Mouse (Mus musculus): Measurements from ENCODE around the gene D230025D16Rik. TPM values are rescaled to one million over a fixed set of nuclear protein-coding genes. Genes with fewer than 3 reads are reported as not detected.

The D230025D16Rik gene
- polyA plus RNA-seq, 1 experiment from 2014 or later = 27.0 TPM

- WGBS = 67% methylated on average over 19 of the region's 19 CpGs
- Histone ChIP-seq H3K27me3 (ENCODE audit: insufficient read depth, poor library complexity, severe bottlenecking) (peaks cover 36% of the 10 kb centered on the region), H3K27ac (no peak overlapping the region), H3K36me3 (peaks cover 2% of the 10 kb centered on the region), H3K9me3 (no peaks in the 10 kb centered on the region), H3K4me1 (replicated peaks) (peaks cover 44% of the 10 kb centered on the region), H3K4me3 (no peak overlapping the region)
- DNase-seq (ENCODE audit: low spot score) = no peak
Measured at GRCm38 (mm10) chr8:105293405-105293804, 68.5 kb downstream of the D230025D16Rik start.

DNA sequence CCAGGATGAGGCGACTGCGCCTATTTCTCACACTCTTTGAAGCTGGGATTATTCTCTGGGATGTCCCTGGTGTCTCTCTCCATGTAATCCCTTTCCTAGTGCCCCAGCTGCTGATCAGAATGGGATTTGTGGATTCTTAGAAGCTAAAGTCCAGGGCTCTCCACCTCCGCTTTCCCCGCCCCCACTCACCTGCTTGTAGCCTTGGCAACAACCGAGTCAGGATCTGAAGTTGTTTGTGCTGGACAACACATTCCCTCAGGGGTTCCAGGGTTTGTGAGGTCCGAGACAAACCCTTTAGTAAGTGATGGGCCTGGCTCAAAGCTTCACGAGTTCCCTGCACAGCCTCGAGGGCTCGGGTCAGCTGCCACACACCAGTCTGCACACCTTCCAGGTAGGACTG, 69.8 kb downstream of the D230025D16Rik start:
- DNase-seq (ENCODE audit: low spot score) = no peak
- Histone ChIP-seq H3K27ac (no peak overlapping the region), H3K36me3 (peaks cover 14% of the 10 kb centered on the region), H3K4me3 (no peak overlapping the region), H3K9me3 (no peaks in the 10 kb centered on the region), H3K4me1 (replicated peaks) (peaks cover 39% of the 10 kb centered on the region), H3K27me3 (ENCODE audit: insufficient read depth, poor library complexity, severe bottlenecking) (peaks cover 34% of the 10 kb centered on the region)
- 72% methylated on average over 9 of the region's 9 CpGs for WGBS

GRCm38 (mm10) chr8:105295256-105295655, 70.3 kb downstream of the D230025D16Rik start:
- no peaks in the 10 kb centered on the region for H3K9me3 ChIP-seq
- H3K27me3 ChIP-seq (ENCODE audit: insufficient read depth, poor library complexity, severe bottlenecking) = peaks cover 30% of the 10 kb centered on the region
- H3K4me1 ChIP-seq (replicated peaks) = peaks cover 37% of the 10 kb centered on the region
- no peak for DNase-seq (ENCODE audit: low spot score)
- H3K36me3 ChIP-seq = peaks cover 19% of the 10 kb centered on the region
- no peak overlapping the region for H3K27ac ChIP-seq
- H3K4me3 ChIP-seq = peak overlapping the region; percentile 20; the same call in 1 of the 2 replicates
- WGBS = 76% methylated on average over 11 of the region's 11 CpGs

DNA sequence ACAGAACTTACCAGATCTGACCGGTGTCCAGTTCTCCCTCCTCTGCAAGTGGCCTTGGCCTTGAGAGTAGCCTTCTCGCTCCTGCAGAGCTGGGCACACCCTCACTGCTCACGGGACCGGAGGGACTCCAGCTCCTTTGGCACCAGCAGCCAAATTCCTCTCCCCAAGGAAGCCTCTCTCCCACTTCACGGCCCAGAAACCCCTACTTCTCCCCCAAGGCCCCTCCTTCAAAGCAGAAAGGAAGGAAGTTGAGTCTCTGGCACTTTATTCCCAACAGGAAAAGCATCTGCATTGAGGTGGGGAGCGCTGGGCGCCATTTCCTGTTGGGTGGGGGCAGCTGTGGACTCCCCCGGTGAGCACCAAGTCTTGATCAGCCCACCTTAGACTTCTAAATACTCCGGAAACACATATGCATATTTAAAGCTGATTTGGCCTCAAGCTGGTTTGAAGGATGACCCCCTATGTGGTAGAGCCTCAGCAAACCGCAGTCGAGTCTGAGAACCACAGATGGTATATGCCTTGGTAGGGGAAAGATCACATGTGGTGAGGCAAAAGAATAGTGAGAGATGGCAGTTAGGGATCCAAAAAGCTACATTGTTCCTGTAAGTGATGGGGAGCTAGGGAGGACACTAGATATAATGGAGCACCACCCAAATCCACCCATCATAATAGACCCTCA, 71.1 kb downstream of the D230025D16Rik start, which contains the start of gene Exoc3l:
Gene Exoc3l, minus strand, starts transcription at position 207 of the 679 bp plus-strand sequence.
- Histone ChIP-seq H3K36me3 (peaks cover 27% of the 10 kb centered on the region), H3K4me1 (replicated peaks) (peaks cover 30% of the 10 kb centered on the region), H3K4me3 (peak within 1 kb of the TSS; percentile 82), H3K27me3 (ENCODE audit: insufficient read depth, poor library complexity, severe bottlenecking) (peaks cover 22% of the 10 kb centered on the region), H3K9me3 (no peaks in the 10 kb centered on the region), H3K27ac (peak within 1 kb of the TSS; percentile 90)
- WGBS = 68% methylated on average over 11 of the region's 11 CpGs
- no peak for DNase-seq (ENCODE audit: low spot score)

DNA sequence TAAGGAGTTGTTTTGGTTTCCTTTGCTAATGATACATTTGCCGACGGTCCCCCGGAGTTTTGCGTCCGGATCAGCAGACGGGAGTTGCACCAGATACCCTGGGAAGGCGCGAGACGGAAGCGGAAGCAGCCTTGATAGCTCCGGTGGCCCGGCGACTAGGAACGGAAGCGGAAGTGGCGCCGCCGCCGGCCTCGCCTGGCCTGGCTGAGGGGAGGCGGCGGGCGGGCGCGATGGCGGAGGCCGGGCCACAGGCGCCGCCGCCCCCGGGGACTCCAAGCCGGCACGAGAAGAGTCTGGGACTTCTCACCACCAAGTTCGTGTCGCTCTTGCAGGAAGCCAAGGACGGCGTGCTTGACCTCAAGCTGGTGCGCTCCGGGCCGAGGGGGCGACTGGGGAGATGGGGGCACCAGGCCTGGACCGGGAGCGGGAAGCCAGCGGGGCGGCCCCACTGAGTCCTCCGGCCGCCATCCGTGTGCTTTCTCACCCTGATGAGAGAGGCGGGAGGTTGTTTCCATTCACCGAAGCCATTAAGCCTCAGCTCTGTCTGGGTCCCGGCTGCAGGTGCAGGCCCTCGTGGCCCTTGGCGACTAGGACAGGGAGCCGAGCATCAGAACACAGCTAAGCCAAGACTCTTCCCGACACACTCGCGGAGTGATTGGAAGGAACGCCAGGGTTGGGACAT, 72.7 kb downstream of the D230025D16Rik start, which contains the start of gene E2f4:
Gene E2f4, plus strand, starts transcription at position 153 of the 682 bp plus-strand sequence.
- Histone ChIP-seq H3K27me3 (ENCODE audit: insufficient read depth, poor library complexity, severe bottlenecking) (peaks cover 17% of the 10 kb centered on the region), H3K36me3 (peaks cover 43% of the 10 kb centered on the region), H3K4me1 (replicated peaks) (peaks cover 29% of the 10 kb centered on the region), H3K4me3 (peak within 1 kb of the TSS; percentile 82), H3K9me3 (no peaks in the 10 kb centered on the region), H3K27ac (peak within 1 kb of the TSS; percentile 90)
- DNase-seq (ENCODE audit: low spot score) = peak; percentile 94
- WGBS = under 1% methylated on average over 58 of the region's 58 CpGs

- peaks cover 27% of the 10 kb centered on the region for H3K4me1 ChIP-seq (replicated peaks)
- H3K27me3 ChIP-seq (ENCODE audit: insufficient read depth, poor library complexity, severe bottlenecking) = peaks cover 8% of the 10 kb centered on the region
- no peaks in the 10 kb centered on the region for H3K9me3 ChIP-seq
- peak overlapping the region; percentile 90 for H3K27ac ChIP-seq
- H3K4me3 ChIP-seq = peak overlapping the region; percentile 82
- DNase-seq (ENCODE audit: low spot score) = no peak
- WGBS = 66% methylated on average over 18 of the region's 18 CpGs
- peaks cover 52% of the 10 kb centered on the region for H3K36me3 ChIP-seq
Measured at GRCm38 (mm10) chr8:105298351-105299252, 73.7 kb downstream of the D230025D16Rik start.

- peaks cover 66% of the 10 kb centered on the region for H3K36me3 ChIP-seq
- 0 out of 2 replicates have a peak, but pooled peaks cover 6% of the 10 kb centered on the region for H3K27me3 ChIP-seq (ENCODE audit: insufficient read depth, poor library complexity, severe bottlenecking)
- H3K9me3 ChIP-seq = no peaks in the 10 kb centered on the region
- no peak for DNase-seq (ENCODE audit: low spot score)
- WGBS = 97% methylated on average over 8 of the region's 8 CpGs
- peaks cover 32% of the 10 kb centered on the region for H3K4me1 ChIP-seq (replicated peaks)
- H3K27ac ChIP-seq = no peak overlapping the region
- H3K4me3 ChIP-seq = no peak overlapping the region
Measured at GRCm38 (mm10) chr8:105299962-105300361, 75.0 kb downstream of the D230025D16Rik start.

Other genes with a start within 250 kb of the D230025D16Rik start
- gene Ces2h, start 224.3 kb upstream of the D230025D16Rik start, polyA plus RNA-seq (2016; fragmentation: Nextera tagmentation; extraction: Ambion mirVana) = not detected in 2 replicates
- not detected in 2 replicates for gene Ces3a, start 176.5 kb upstream of the D230025D16Rik start, polyA plus RNA-seq (2016; fragmentation: Nextera tagmentation; extraction: Ambion mirVana)
- not detected in 2 replicates for gene Ces3b, start 141.4 kb upstream of the D230025D16Rik start, polyA plus RNA-seq (2016; fragmentation: Nextera tagmentation; extraction: Ambion mirVana)
- gene Ces4a, start 93.3 kb upstream of the D230025D16Rik start, polyA plus RNA-seq (2016; fragmentation: Nextera tagmentation; extraction: Ambion mirVana) = not detected in 2 replicates
- gene Cbfb, start 54.5 kb upstream of the D230025D16Rik start, polyA plus RNA-seq (2016; fragmentation: Nextera tagmentation; extraction: Ambion mirVana) = 42.1 and 54.9 TPM in 2 replicates
- 2.6 and 3.3 TPM in 2 replicates for gene B3gnt9, start 30.0 kb downstream of the D230025D16Rik start, polyA plus RNA-seq (2016; fragmentation: Nextera tagmentation; extraction: Ambion mirVana)
- 15.4 and 16.3 TPM in 2 replicates for gene Tradd, start 39.5 kb downstream of the D230025D16Rik start, polyA plus RNA-seq (2016; fragmentation: Nextera tagmentation; extraction: Ambion mirVana)
- gene Fbxl8, start 39.5 kb downstream of the D230025D16Rik start, polyA plus RNA-seq (2016; fragmentation: Nextera tagmentation; extraction: Ambion mirVana) = 1.0 and 1.6 TPM in 2 replicates
- gene Hsf4, start 44.7 kb downstream of the D230025D16Rik start, polyA plus RNA-seq (2016; fragmentation: Nextera tagmentation; extraction: Ambion mirVana) = 0.09 and 0.20 TPM in 2 replicates
- gene Nol3, start 51.0 kb downstream of the D230025D16Rik start, polyA plus RNA-seq (2016; fragmentation: Nextera tagmentation; extraction: Ambion mirVana) = 1.2 and 2.1 TPM in 2 replicates
- gene 4931428F04Rik, start 64.7 kb downstream of the D230025D16Rik start, polyA plus RNA-seq (2016; fragmentation: Nextera tagmentation; extraction: Ambion mirVana) = 26.5 and 43.8 TPM in 2 replicates
- gene Exoc3l, start 71.0 kb downstream of the D230025D16Rik start, polyA plus RNA-seq (2016; fragmentation: Nextera tagmentation; extraction: Ambion mirVana) = 12.4 and 15.2 TPM in 2 replicates
- 120 and 128 TPM in 2 replicates for gene E2f4, start 72.5 kb downstream of the D230025D16Rik start, polyA plus RNA-seq (2016; fragmentation: Nextera tagmentation; extraction: Ambion mirVana)
- 2.1 and 2.9 TPM in 2 replicates for gene Elmo3, start 80.5 kb downstream of the D230025D16Rik start, polyA plus RNA-seq (2016; fragmentation: Nextera tagmentation; extraction: Ambion mirVana)
- gene Lrrc29, start 101.1 kb downstream of the D230025D16Rik start, polyA plus RNA-seq (2016; fragmentation: Nextera tagmentation; extraction: Ambion mirVana) = 1.2 and 1.3 TPM in 2 replicates
- gene Tmem208, start 101.2 kb downstream of the D230025D16Rik start, polyA plus RNA-seq (2016; fragmentation: Nextera tagmentation; extraction: Ambion mirVana) = 110 and 113 TPM in 2 replicates
- 2.4 and 2.8 TPM in 2 replicates for gene Fhod1, start 122.8 kb downstream of the D230025D16Rik start, polyA plus RNA-seq (2016; fragmentation: Nextera tagmentation; extraction: Ambion mirVana)
- 4.1 and 4.3 TPM in 2 replicates for gene Slc9a5, start 123.7 kb downstream of the D230025D16Rik start, polyA plus RNA-seq (2016; fragmentation: Nextera tagmentation; extraction: Ambion mirVana)
- gene Plekhg4, start 148.1 kb downstream of the D230025D16Rik start, polyA plus RNA-seq (2016; fragmentation: Nextera tagmentation; extraction: Ambion mirVana) = 0.52 and 0.75 TPM in 2 replicates
- gene Kctd19, start 188.4 kb downstream of the D230025D16Rik start, polyA plus RNA-seq (2016; fragmentation: Nextera tagmentation; extraction: Ambion mirVana) = 0.12 TPM in 1 of 2 replicates, not detected in the other
- 1.8 and 2.5 TPM in 2 replicates for gene Lrrc36, start 188.4 kb downstream of the D230025D16Rik start, polyA plus RNA-seq (2016; fragmentation: Nextera tagmentation; extraction: Ambion mirVana)
- gene Tppp3, start 246.4 kb downstream of the D230025D16Rik start, polyA plus RNA-seq (2016; fragmentation: Nextera tagmentation; extraction: Ambion mirVana) = 131 and 243 TPM in 2 replicates

Measured in hindbrain, embryonic 10.5 days (tissue).